Mouse (Mus musculus) thymus, postnatal 0 days (tissue): Measurements from ENCODE around the gene Rab31. TPM values are rescaled to one million over a fixed set of nuclear protein-coding genes. Genes with fewer than 3 reads are reported as not detected.

Source experiments
- DNase-seq: peaks from one replicate; pipeline ENCODE4 v3.0.0-alpha.2; 2015; ENCODE audit warnings: low spot score
- polyA plus RNA-seq: library from polyadenylated mRNA; unstranded; fragments of >200 nt; fragmentation: Nextera tagmentation; extraction: Ambion mirVana; gene quantifications from 2 replicates; pipeline ENCODE4 v1.2.1, GENCODE M21; 2015

The Rab31 gene
- polyA plus RNA-seq, result 5.7 and 6.0 TPM in 2 replicates

- peak; percentile 7 for DNase-seq
Observed at GRCm38 (mm10) chr17:65771951-65772934, at the start of gene Rab31. Gene Rab31 (minus strand): TSS chr17:65772752.

GRCm38 (mm10) chr17:65820197-65820596, 47.6 kb upstream of the Rab31 start:
- no peak for DNase-seq

- no peak for DNase-seq
Observed at GRCm38 (mm10) chr17:65813763-65814162, 41.2 kb upstream of the Rab31 start.

- no peak for DNase-seq
Observed at GRCm38 (mm10) chr17:65811032-65811431, 38.5 kb upstream of the Rab31 start.

GRCm38 (mm10) chr17:65806416-65806815, 33.9 kb upstream of the Rab31 start:
- no peak for DNase-seq

GRCm38 (mm10) chr17:65805966-65806365, 33.4 kb upstream of the Rab31 start:
- no peak for DNase-seq

- DNase-seq, result no peak
Observed at GRCm38 (mm10) chr17:65802026-65802425, 29.5 kb upstream of the Rab31 start.

GRCm38 (mm10) chr17:65800451-65800850, 27.9 kb upstream of the Rab31 start:
- no peak for DNase-seq

GRCm38 (mm10) chr17:65799353-65799752, 26.8 kb upstream of the Rab31 start:
- DNase-seq, result no peak

GRCm38 (mm10) chr17:65798446-65798845, 25.9 kb upstream of the Rab31 start:
- peak; percentile 68 for DNase-seq

GRCm38 (mm10) chr17:65796056-65796455, 23.5 kb upstream of the Rab31 start:
- no peak for DNase-seq

- no peak for DNase-seq
Observed at GRCm38 (mm10) chr17:65794096-65794850, 21.7 kb upstream of the Rab31 start.

- no peak for DNase-seq
Observed at GRCm38 (mm10) chr17:65793307-65793930, 20.9 kb upstream of the Rab31 start.

- no peak for DNase-seq
Observed at GRCm38 (mm10) chr17:65791161-65791560, 18.6 kb upstream of the Rab31 start.

- no peak for DNase-seq
Observed at GRCm38 (mm10) chr17:65789576-65789975, 17.0 kb upstream of the Rab31 start.

GRCm38 (mm10) chr17:65788542-65789291, 16.2 kb upstream of the Rab31 start:
- DNase-seq, result no peak

GRCm38 (mm10) chr17:65787261-65787660, 14.7 kb upstream of the Rab31 start:
- DNase-seq, result no peak

- no peak for DNase-seq
Observed at GRCm38 (mm10) chr17:65786225-65786624, 13.7 kb upstream of the Rab31 start.

- no peak for DNase-seq
Observed at GRCm38 (mm10) chr17:65785707-65786106, 13.2 kb upstream of the Rab31 start.

GRCm38 (mm10) chr17:65784610-65785140, 12.1 kb upstream of the Rab31 start:
- peak; percentile 7 for DNase-seq
